Mouse (Mus musculus) adrenal gland, adult 8-10 months (tissue): ENCODE data around the gene Cacng7. TPM values are rescaled to one million over a fixed set of nuclear protein-coding genes. Genes with fewer than 3 reads are reported as not detected.

ENCODE experiments used
- DNase-seq: peaks from one replicate; pipeline ENCODE4 v3.0.0; 2022
- total RNA-seq, 4 experiments: library from RNA; stranded (reverse); gene quantifications; 2 replicates each; pipeline ENCODE4 v1.2.4; 2022

Gene Cacng7
- total RNA-seq, 4 experiments from 2014 or later, result 9.1 to 25.6 (median 14.2) TPM

GRCm38 (mm10) chr7:3302556-3303275 lies 30.0 kb upstream of the Cacng7 start:
- no peak for DNase-seq

GRCm38 (mm10) chr7:3303276-3303781 lies 29.4 kb upstream of the Cacng7 start:
- no peak for DNase-seq

DNA sequence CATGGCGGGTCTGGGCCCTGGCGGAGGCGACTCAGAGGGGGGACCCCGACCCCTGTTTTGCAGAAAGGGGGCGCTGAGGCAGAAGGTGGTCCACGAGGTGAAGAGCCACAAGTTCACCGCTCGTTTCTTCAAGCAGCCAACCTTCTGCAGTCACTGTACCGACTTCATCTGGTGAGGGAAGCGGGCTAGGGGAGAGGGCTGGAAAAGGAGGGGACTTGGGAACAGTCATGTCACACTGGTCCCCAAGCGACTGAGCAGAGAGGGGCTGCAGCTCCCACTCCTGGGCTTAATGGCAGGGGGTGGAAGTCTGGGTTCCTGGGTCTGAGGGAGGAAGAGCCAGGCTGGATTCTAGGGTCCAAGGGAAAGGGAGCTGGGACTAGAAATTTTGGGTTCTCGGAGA lies 29.0 kb upstream of the Cacng7 start:
- no peak for DNase-seq

GRCm38 (mm10) chr7:3304298-3304697 lies 28.5 kb upstream of the Cacng7 start:
- no peak for DNase-seq

GRCm38 (mm10) chr7:3306400-3306799 lies 26.4 kb upstream of the Cacng7 start:
- DNase-seq, result no peak

- DNase-seq, result no peak
Measured at GRCm38 (mm10) chr7:3308646-3309045, 24.1 kb upstream of the Cacng7 start.

DNA sequence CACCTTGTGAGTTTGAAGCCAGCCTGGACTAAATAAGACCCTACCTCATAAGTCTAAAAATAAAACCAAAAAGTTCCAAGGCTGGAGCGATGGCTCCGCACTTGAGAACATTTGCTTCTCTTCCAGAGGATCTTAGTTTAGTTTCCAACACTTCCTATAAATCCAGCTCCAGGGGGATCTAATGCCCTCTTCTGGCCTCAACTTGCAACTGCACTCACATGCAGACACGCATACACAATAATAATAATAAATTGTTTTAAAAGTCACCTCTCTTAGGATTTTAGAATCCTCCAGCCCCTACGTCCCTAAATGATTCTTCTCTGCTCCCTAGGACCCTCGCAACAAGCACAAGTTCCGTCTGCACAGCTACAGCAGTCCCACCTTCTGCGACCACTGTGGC lies 22.5 kb upstream of the Cacng7 start:
- DNase-seq, result no peak

DNA sequence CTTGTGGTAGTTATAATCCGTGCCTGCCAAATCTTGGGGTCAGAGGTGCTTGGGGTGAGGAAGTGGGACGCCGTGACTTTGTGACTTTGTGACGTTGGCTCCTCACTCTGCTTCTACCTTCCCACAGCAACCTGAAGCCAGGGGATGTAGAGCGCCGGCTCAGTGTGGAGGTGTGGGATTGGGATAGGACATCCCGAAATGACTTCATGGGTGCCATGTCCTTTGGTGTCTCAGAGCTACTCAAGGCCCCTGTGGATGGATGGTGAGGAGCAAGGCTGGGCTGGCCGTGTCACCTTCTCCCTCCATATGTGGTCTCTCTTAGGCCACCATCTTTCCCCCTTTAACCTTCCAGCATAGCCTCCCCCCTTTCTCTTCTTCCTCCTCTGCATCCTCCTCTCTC lies 19.2 kb upstream of the Cacng7 start:
- no peak for DNase-seq

- no peak for DNase-seq
Measured at GRCm38 (mm10) chr7:3314121-3314520, 18.6 kb upstream of the Cacng7 start.

- no peak for DNase-seq
Measured at GRCm38 (mm10) chr7:3317704-3318103, 15.1 kb upstream of the Cacng7 start.

GRCm38 (mm10) chr7:3320856-3321255 lies 11.9 kb upstream of the Cacng7 start:
- DNase-seq, result no peak

GRCm38 (mm10) chr7:3323826-3324225 lies 8.9 kb upstream of the Cacng7 start:
- DNase-seq, result no peak

DNA sequence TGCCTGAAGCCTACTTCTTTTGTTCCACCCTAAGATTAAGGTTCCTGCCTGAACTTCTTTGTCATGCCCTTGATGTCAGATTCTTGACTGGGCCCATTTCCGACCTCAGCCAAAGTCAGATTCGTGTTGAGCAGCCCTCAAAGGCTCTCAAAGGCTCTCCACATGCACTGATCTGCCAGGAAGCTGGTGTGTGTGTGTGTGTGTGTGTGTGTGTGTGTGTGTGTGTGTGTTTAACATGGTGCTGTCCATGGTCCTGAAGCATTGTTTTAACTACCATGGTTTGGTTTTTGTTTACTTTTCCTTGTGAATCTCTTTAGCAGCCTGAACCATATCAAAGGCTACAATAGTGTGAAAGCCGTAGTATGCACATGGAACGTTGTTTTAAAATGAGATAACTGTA lies 4.8 kb upstream of the Cacng7 start:
- DNase-seq, result no peak

DNA sequence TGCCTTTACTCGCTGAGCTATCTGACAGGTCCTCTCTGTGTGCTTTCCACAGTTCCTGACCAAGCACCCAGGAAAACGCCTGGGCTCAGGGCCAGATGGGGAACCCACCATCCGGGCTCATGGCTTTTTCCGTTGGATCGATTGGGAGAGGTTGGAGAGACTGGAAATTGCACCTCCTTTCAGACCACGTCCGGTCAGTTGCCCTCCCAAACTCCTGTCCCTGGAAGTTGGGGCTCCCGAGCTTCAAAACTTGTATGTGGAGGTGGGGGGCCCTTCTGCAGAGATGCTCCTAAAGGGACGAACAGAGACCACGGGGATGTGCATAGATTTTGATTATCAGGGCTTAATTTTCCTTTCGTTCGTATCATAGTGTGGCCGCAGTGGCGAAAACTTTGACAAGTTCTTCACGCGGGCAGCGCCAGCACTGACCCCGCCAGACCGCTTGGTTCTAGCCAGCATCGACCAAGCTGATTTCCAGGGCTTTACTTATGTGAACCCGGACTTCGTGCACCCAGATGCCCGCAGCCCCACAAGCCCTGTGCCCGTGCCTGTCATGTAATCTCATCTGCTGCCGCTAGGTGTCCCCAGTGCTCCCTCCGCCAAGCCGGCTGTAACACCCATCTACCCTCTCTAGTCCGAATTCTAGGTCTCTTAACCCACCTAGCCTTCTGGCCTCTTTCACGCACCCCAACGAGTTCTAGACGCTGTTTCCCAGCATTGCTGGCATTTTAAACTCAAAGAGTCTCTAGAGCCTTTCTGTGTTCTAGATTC lies 2.8 kb upstream of the Cacng7 start:
- DNase-seq, result peak; percentile 51

DNA sequence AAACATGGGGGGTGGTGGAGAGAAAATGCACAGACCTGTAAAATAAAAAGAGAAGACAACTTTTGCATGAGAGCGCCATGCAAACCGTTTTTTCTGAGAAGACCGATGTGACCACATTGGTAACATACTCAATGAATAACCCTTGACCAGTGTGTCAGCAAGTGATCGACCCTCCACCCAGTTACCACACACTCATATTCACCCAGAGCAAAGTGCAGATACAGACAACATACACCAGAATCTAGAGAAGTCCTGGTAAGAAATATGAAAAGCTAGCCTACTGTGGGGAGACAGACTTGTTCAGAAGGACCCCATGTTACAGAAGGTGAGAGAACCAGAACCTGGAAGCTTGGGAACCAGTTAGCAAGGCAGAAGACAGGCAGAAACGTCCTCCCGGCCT lies 1.6 kb upstream of the Cacng7 start:
- DNase-seq, result no peak

GRCm38 (mm10) chr7:3331581-3332223 lies 1.1 kb upstream of the Cacng7 start:
- peak; percentile 14 for DNase-seq

DNA sequence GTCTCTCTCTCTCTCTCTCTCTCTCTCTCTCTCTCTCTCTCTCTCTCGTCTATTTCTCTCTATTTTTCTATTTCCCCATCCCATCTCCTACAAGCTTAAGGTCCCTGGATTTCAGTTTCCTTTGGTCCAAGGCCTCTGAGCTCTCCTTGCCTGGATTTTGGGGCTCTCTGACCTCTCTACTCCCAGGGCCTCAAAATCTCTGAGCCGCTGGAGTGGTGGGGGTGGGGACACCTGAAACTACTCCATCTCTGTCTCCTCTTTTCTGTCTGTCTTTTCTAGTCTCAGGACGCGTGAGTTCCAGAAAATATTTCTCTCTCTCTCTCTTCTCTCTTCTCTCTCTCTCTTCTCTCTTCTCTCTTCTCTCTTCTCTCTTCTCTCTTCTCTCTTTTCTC lies 535 bp upstream of the Cacng7 start:
- no peak for DNase-seq

- no peak for DNase-seq
Measured at GRCm38 (mm10) chr7:3333542-3333941, 787 bp downstream of the Cacng7 start.

- DNase-seq, result no peak
Measured at GRCm38 (mm10) chr7:3336412-3336811, 3.7 kb downstream of the Cacng7 start.

DNA sequence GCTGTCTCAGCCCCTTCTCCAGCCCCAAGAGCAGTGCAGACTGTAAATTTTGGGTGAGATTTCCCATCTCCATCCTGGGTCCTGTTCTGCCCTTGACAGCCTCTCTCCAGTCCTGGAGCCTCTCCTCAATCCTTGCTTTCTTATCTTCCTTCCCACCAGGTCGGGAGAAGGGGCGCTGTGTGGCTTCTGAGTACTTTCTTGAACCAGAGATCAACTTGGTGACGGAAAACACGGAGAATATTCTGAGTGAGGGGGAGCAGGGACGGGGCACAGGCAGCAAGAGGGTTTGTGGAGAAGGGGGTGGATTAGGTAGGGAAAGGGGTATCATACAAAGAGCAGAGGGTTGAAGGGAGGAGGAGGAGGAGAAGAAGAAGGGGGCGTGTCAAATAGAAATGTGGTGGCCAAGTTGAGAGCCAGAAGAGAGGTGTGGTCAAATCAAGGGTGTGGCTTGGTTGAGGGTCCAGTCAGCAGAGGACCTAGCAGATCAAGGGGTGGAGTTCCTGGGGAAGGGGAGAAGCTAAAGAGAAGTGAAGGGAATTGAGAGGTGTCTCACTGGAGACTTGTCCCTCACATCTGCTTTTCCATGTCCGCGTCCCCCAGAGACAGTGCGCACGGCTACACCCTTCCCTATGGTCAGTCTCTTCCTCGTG lies 5.7 kb downstream of the Cacng7 start:
- DNase-seq, result no peak

- DNase-seq, result no peak
Measured at GRCm38 (mm10) chr7:3339010-3339409, 6.3 kb downstream of the Cacng7 start.

GRCm38 (mm10) chr7:3343861-3344260 lies 11.1 kb downstream of the Cacng7 start:
- no peak for DNase-seq

GRCm38 (mm10) chr7:3345301-3345700 lies 12.5 kb downstream of the Cacng7 start:
- no peak for DNase-seq
